In genomic region chr15:89841364-89842017, GRCm38 (mm10) we compare ENCODE assay signal across 8 mouse cellular contexts. TPM values are rescaled to one million over a fixed set of nuclear protein-coding genes. Genes with fewer than 3 reads are reported as not detected.
DNase-seq lines count a peak whose midpoint lies in the region; ATAC-seq and TF ChIP-seq lines count a peak whose summit lies in the region.

Syt10 (minus strand) TSS chr15:89841860.

- CTCF ChIA-PET in Patski (lab: Charles Lee) = no interaction called here

- POLR2A ChIA-PET in Patski (lab: Charles Lee) = no interaction called here

- peak; percentile 31 for ATAC-seq in Patski
- ATAC-seq in embryonic facial prominence, embryonic 14.5 days (ENCODE audit: low read depth) = 0 out of 2 replicates have a peak, but pooled peaks have one; percentile 50
- peak; percentile 82 for ATAC-seq in midbrain, embryonic 16.5 days

- peak within 1 kb of the TSS; percentile 88 for H3K4me2 ChIP-seq in embryonic facial prominence, embryonic 14.5 days (ENCODE audit: low read depth, low read length)
- H3K4me2 ChIP-seq in midbrain, embryonic 16.5 days (ENCODE audit: low read length) = peak within 1 kb of the TSS; percentile 99

- intact Hi-C loops in heart, postnatal 36 days (cut with DNase I) = no loop called here

- H3K36me3 ChIP-seq in embryonic facial prominence, embryonic 14.5 days (ENCODE audit: control insufficient read depth, insufficient read depth, low read length) = no peaks in the 10 kb centered on the region
- H3K36me3 ChIP-seq in midbrain, embryonic 16.5 days (ENCODE audit: control insufficient read depth, insufficient read depth, low read length) = no peaks in the 10 kb centered on the region

- no peak for TF ChIP-seq CTCF in Patski (IDR thresholded peaks at IDR 0.05)

- peaks cover 25% of the 10 kb centered on the region for H3K27me3 ChIP-seq in Patski
- peaks cover 40% of the 10 kb centered on the region for H3K27me3 ChIP-seq in embryonic facial prominence, embryonic 14.5 days (replicated peaks; ENCODE audit: control insufficient read depth, insufficient read depth, low read length)
- no peaks in the 10 kb centered on the region; the same call in 1 of the 2 replicates for H3K27me3 ChIP-seq in midbrain, embryonic 16.5 days (ENCODE audit: control insufficient read depth, insufficient read depth, low read depth, low read length)

- H3K4me1 ChIP-seq in embryonic facial prominence, embryonic 14.5 days (ENCODE audit: control insufficient read depth, insufficient read depth, low read length) = no peaks in the 10 kb centered on the region
- H3K4me1 ChIP-seq in midbrain, embryonic 16.5 days (ENCODE audit: control insufficient read depth, insufficient read depth, low read length) = peaks cover 5% of the 10 kb centered on the region; the same call in 1 of the 2 replicates

- WGBS in embryonic facial prominence, embryonic 14.5 days = under 1% methylated on average over 45 of the region's 53 CpGs
- under 1% methylated on average over 53 of the region's 53 CpGs for WGBS in midbrain, embryonic 16.5 days

- in situ Hi-C loops in Patski (cut with MboI; ENCODE audit: low pct_unique_long_range_greater_than_20kb) = no loop called here

- no peak within 1 kb of the TSS for H3K27ac ChIP-seq in embryonic facial prominence, embryonic 14.5 days (replicated peaks; ENCODE audit: low read depth, low read length)
- no peak within 1 kb of the TSS for H3K27ac ChIP-seq in midbrain, embryonic 16.5 days (ENCODE audit: low read length)

- H3K4me3 ChIP-seq in embryonic facial prominence, embryonic 14.5 days (ENCODE audit: low read depth, low read length) = peak within 1 kb of the TSS; percentile 48
- peak within 1 kb of the TSS; percentile 78 for H3K4me3 ChIP-seq in midbrain, embryonic 16.5 days (ENCODE audit: low read depth, low read length)

- no peaks in the 10 kb centered on the region for H3K9me3 ChIP-seq in embryonic facial prominence, embryonic 14.5 days (ENCODE audit: control insufficient read depth, low read length)
- no peaks in the 10 kb centered on the region for H3K9me3 ChIP-seq in midbrain, embryonic 16.5 days (replicated peaks; ENCODE audit: control insufficient read depth, low read length, poor library complexity, severe bottlenecking)

- H3K9ac ChIP-seq in embryonic facial prominence, embryonic 14.5 days (ENCODE audit: low read depth, low read length) = peak within 1 kb of the TSS; percentile 19; the same call in 1 of the 2 replicates
- peak within 1 kb of the TSS; percentile 69 for H3K9ac ChIP-seq in midbrain, embryonic 16.5 days (ENCODE audit: low read depth, low read length)

- DNase-seq in 3134 (ENCODE audit: extremely low read depth, insufficient read length, low spot score) (peak; percentile 9), Patski (ENCODE audit: low read depth, low spot score) (no peak)
- peak; percentile 31 for DNase-seq in embryonic facial prominence, embryonic 14.5 days (ENCODE audit: low spot score)
- peak; percentile 16 to 19 for DNase-seq in heart, postnatal 36 days
- DNase-seq in left cerebral cortex, adult 18-20 months (ENCODE audit: low spot score in 2 of 2) = peak; percentile 38 to 48
- no peak for DNase-seq in urinary bladder, postnatal 14 days (ENCODE audit: low spot score)
- DNase-seq in B cell, adult 2 months = no peak

RNA-seq across cellular contexts. Expression of gene Syt10, which starts in this region (rescaled TPM):
- polyA plus RNA-seq in Patski (2021) = not detected
- 0.35 TPM in 2 replicates for polyA plus RNA-seq in embryonic facial prominence, embryonic 14.5 days (2014; fragmentation: Nextera tagmentation; extraction: Ambion mirVana)
- not detected for total RNA-seq in heart, postnatal 36 days (2021)
- total RNA-seq in left cerebral cortex, adult 18-20 months (2021) = 10 to 100 TPM; 13.2 to 17.8 TPM
- polyA plus RNA-seq in midbrain, embryonic 16.5 days (2015; fragmentation: Nextera tagmentation; extraction: Ambion mirVana) = 2.0 TPM in 2 replicates

Comparison
In these comparisons a context has a peak if more than half of its experiments do, and no peak if none do; other contexts are left out.
1. RNA of gene Syt10 (total RNA-seq): 13.2 to 17.8 TPM in left cerebral cortex, adult 18-20 months; not detected in heart, postnatal 36 days; every median in the first group is over 10 times any median in the second.
2. Peak in ATAC-seq in Patski; RNA of the gene not detected or under 1 TPM.
3. Peak in DNase-seq, ATAC-seq, H3K4me3 ChIP-seq, H3K9ac ChIP-seq and H3K4me2 ChIP-seq in embryonic facial prominence, embryonic 14.5 days; RNA of the gene not detected or under 1 TPM.
4. Peak in DNase-seq in heart, postnatal 36 days; RNA of the gene not detected or under 1 TPM.
5. DNase-seq: peak in 3134 (single experiment) and left cerebral cortex, adult 18-20 months (2 of 2); none in Patski (single experiment), urinary bladder, postnatal 14 days (single experiment) and B cell, adult 2 months (0 of 2).
6. ATAC-seq: peak in every context shown above with its lines; median percentile 82 in midbrain, embryonic 16.5 days; 50 in embryonic facial prominence, embryonic 14.5 days; 31 in Patski.